Mouse (Mus musculus) layer of hippocampus, adult 11-12 months (tissue): ENCODE data around the gene Lcn5.
A peak's percentile ranks its signal among the peaks of the same experiment; 100 is the strongest.
"Not testable (repeated sequence)": the region's sequence is repeated elsewhere in the genome, so short reads cannot be mapped to it uniquely, and the experiment has no call there.

ENCODE experiments used
- DNase-seq: peaks from one replicate; pipeline ENCODE4 v3.0.0; 2022; ENCODE audit warnings: low spot score

The Lcn5 gene

GRCm38 (mm10) chr2:25679559-25679958 lies 21.8 kb downstream of the Lcn5 start:
- no peak for DNase-seq

GRCm38 (mm10) chr2:25682426-25682825 lies 24.7 kb downstream of the Lcn5 start, which contains the start of gene Lcn10:
Gene Lcn10, plus strand, starts transcription at chr2:25682726.
- DNase-seq: no peak

GRCm38 (mm10) chr2:25686941-25687340 lies 29.2 kb downstream of the Lcn5 start:
- no peak for DNase-seq

GRCm38 (mm10) chr2:25694605-25695004 lies 36.9 kb downstream of the Lcn5 start:
- DNase-seq: peak; percentile 66

- DNase-seq: no peak
Measured at GRCm38 (mm10) chr2:25696951-25697350, 39.2 kb downstream of the Lcn5 start.

GRCm38 (mm10) chr2:25698696-25699095 lies 40.9 kb downstream of the Lcn5 start:
- no peak for DNase-seq

GRCm38 (mm10) chr2:25699743-25700142 lies 42.0 kb downstream of the Lcn5 start, which contains the start of gene Obp2a:
Gene Obp2a, plus strand, starts transcription at chr2:25700043.
- DNase-seq: not testable (repeated sequence)

GRCm38 (mm10) chr2:25701001-25701400 lies 43.2 kb downstream of the Lcn5 start:
- DNase-seq: no peak

GRCm38 (mm10) chr2:25703706-25704105 lies 46.0 kb downstream of the Lcn5 start:
- DNase-seq: no peak

- peak; percentile 87 for DNase-seq
Measured at GRCm38 (mm10) chr2:25706643-25707481, 49.1 kb downstream of the Lcn5 start, which contains the start of gene Bmyc. Gene Bmyc, plus strand, starts transcription at chr2:25706739.

- peak; percentile 56 for DNase-seq
Measured at GRCm38 (mm10) chr2:25708121-25708520, 50.4 kb downstream of the Lcn5 start.

GRCm38 (mm10) chr2:25709056-25709455 lies 51.3 kb downstream of the Lcn5 start:
- not testable (repeated sequence) for DNase-seq

GRCm38 (mm10) chr2:25709791-25710190 lies 52.0 kb downstream of the Lcn5 start:
- DNase-seq: not testable (repeated sequence)
